Mouse (Mus musculus): ENCODE measurements around the gene Pdcd2l.

The Pdcd2l gene

GRCm38 (mm10) chr7:34196132-34197128 lies at the start of gene Pdcd2l:
Gene Pdcd2l, minus strand, starts transcription at chr7:34196661.
- peak; percentile 96 for DNase-seq

GRCm38 (mm10) chr7:34242176-34242575 lies 45.7 kb upstream of the Pdcd2l start:
- no peak for DNase-seq

- no peak for DNase-seq
Observed at GRCm38 (mm10) chr7:34238086-34238485, 41.6 kb upstream of the Pdcd2l start.

GRCm38 (mm10) chr7:34235602-34236001 lies 39.1 kb upstream of the Pdcd2l start:
- DNase-seq, result no peak

- DNase-seq, result peak in 1 of 2 experiments; percentile 35
Observed at GRCm38 (mm10) chr7:34234610-34235561, 38.4 kb upstream of the Pdcd2l start.

- peak; percentile 99 to 100 for DNase-seq
Observed at GRCm38 (mm10) chr7:34233909-34234609, 37.6 kb upstream of the Pdcd2l start.

GRCm38 (mm10) chr7:34232785-34233725 lies 36.6 kb upstream of the Pdcd2l start:
- DNase-seq, result no peak

- DNase-seq, result peak; percentile 88 to 93
Observed at GRCm38 (mm10) chr7:34230116-34230515, 33.7 kb upstream of the Pdcd2l start, which contains the start of gene Gpi1. Gene Gpi1, minus strand, starts transcription at chr7:34230336.

- DNase-seq, result peak; percentile 68 to 80
Observed at GRCm38 (mm10) chr7:34229691-34230111, 33.2 kb upstream of the Pdcd2l start.

GRCm38 (mm10) chr7:34229153-34229552 lies 32.7 kb upstream of the Pdcd2l start:
- DNase-seq, result peak in 1 of 2 experiments; percentile 22

- DNase-seq, result no peak
Observed at GRCm38 (mm10) chr7:34228641-34229040, 32.2 kb upstream of the Pdcd2l start.

GRCm38 (mm10) chr7:34226846-34227245 lies 30.4 kb upstream of the Pdcd2l start:
- no peak for DNase-seq

- DNase-seq, result peak in 1 of 2 experiments; percentile 43
Observed at GRCm38 (mm10) chr7:34226086-34226485, 29.6 kb upstream of the Pdcd2l start.

- no peak for DNase-seq
Observed at GRCm38 (mm10) chr7:34224308-34224707, 27.8 kb upstream of the Pdcd2l start.

GRCm38 (mm10) chr7:34222340-34222739 lies 25.9 kb upstream of the Pdcd2l start:
- DNase-seq, result no peak

GRCm38 (mm10) chr7:34221594-34222250 lies 25.3 kb upstream of the Pdcd2l start:
- DNase-seq, result no peak

- DNase-seq, result no peak
Observed at GRCm38 (mm10) chr7:34218496-34218895, 22.0 kb upstream of the Pdcd2l start.

- DNase-seq, result no peak
Observed at GRCm38 (mm10) chr7:34216474-34216873, 20.0 kb upstream of the Pdcd2l start.

- no peak for DNase-seq
Observed at GRCm38 (mm10) chr7:34215481-34215880, 19.0 kb upstream of the Pdcd2l start.

- no peak for DNase-seq
Observed at GRCm38 (mm10) chr7:34214644-34215043, 18.2 kb upstream of the Pdcd2l start.

- no peak for DNase-seq
Observed at GRCm38 (mm10) chr7:34213281-34213680, 16.8 kb upstream of the Pdcd2l start.
